19 mouse cellular contexts compared by ENCODE assay signal in genomic region chr14:115270445-115270844, GRCm38 (mm10).
DNase-seq lines count a peak whose midpoint lies in the region; ATAC-seq and TF ChIP-seq lines count a peak whose summit lies in the region.
"Had no signal": no experiment of that assay in that cellular context is flagged by ENCODE, and none has a peak within 500 bp of the region (broad histone marks: within the 10 kb centered on the region; RNA-seq: fewer than 3 reads in every experiment).

No protein-coding gene starts in this region.

- H3K4me3 ChIP-seq in forebrain, embryonic 14.5 days (ENCODE audit: low read depth, low read length): no peak overlapping the region
- no peak overlapping the region for H3K4me3 ChIP-seq in forebrain, embryonic 11.5 days (ENCODE audit: low read depth, low read length)
- no peak overlapping the region for H3K4me3 ChIP-seq in kidney, embryonic 16.5 days (ENCODE audit: low read length)
- H3K4me3 ChIP-seq in midbrain, postnatal 0 days (ENCODE audit: low read depth, low read length): no peak overlapping the region
- no peak overlapping the region for H3K4me3 ChIP-seq in midbrain, embryonic 13.5 days (replicated peaks)
- H3K4me3 ChIP-seq: embryonic facial prominence, embryonic 10.5 days; heart, adult 2 months; heart, embryonic 12.5 days; hindbrain, embryonic 10.5 days; intestine, embryonic 15.5 days had no signal

- DNase-seq in forebrain, embryonic 14.5 days (ENCODE audit: low spot score): peak; percentile 26
- DNase-seq in forebrain, embryonic 11.5 days (ENCODE audit: low spot score): no peak
- DNase-seq in kidney, postnatal 36 days: no peak
- peak; percentile 8 for DNase-seq in midbrain, postnatal 0 days (ENCODE audit: low spot score)
- DNase-seq: adrenal gland, postnatal 14 days; cerebellum, adult 11 months; cerebellum, adult 8-10 months; gastrocnemius, postnatal 14 days; heart, adult 2 months had no signal

- no peak overlapping the region for H3K27ac ChIP-seq in forebrain, embryonic 14.5 days (ENCODE audit: low read depth, low read length)
- H3K27ac ChIP-seq in forebrain, embryonic 11.5 days (ENCODE audit: low read depth, low read length): no peak overlapping the region
- 0 out of 2 replicates have a peak overlapping the region, but pooled peaks have one; percentile 14 for H3K27ac ChIP-seq in kidney, embryonic 16.5 days (ENCODE audit: low read length)
- H3K27ac ChIP-seq in midbrain, postnatal 0 days (ENCODE audit: low read depth, low read length): no peak overlapping the region
- H3K27ac ChIP-seq in midbrain, embryonic 13.5 days: no peak overlapping the region
- H3K27ac ChIP-seq: embryonic facial prominence, embryonic 10.5 days; heart, adult 2 months; hindbrain, embryonic 10.5 days; hindbrain, embryonic 14.5 days; intestine, embryonic 15.5 days had no signal

- no peak for TF ChIP-seq CTCF in midbrain, postnatal 0 days (IDR thresholded peaks at IDR 0.05)

- peak; percentile 69; the same call in 1 of the 2 replicates for ATAC-seq in forebrain, embryonic 14.5 days
- ATAC-seq in forebrain, embryonic 11.5 days (replicated peaks; ENCODE audit: low FRiP score): no peak
- ATAC-seq in kidney, embryonic 16.5 days (ENCODE audit: low FRiP score, low TSS enrichment): no peak
- ATAC-seq in midbrain, postnatal 0 days (ENCODE audit: low FRiP score): no peak
- ATAC-seq in midbrain, embryonic 13.5 days: no peak
- ATAC-seq: activated CD4-positive, CD25-positive, alpha-beta regulatory T cell, adult 4 months; Patski had no signal

- no peaks in the 10 kb centered on the region for H3K27me3 ChIP-seq in forebrain, embryonic 14.5 days (replicated peaks; ENCODE audit: control insufficient read depth, insufficient read depth, low read length)
- no peaks in the 10 kb centered on the region for H3K27me3 ChIP-seq in forebrain, embryonic 11.5 days (ENCODE audit: control insufficient read depth, insufficient read depth, low read length)
- no peaks in the 10 kb centered on the region for H3K27me3 ChIP-seq in kidney, embryonic 16.5 days (ENCODE audit: insufficient read depth, low read length)
- no peaks in the 10 kb centered on the region for H3K27me3 ChIP-seq in midbrain, postnatal 0 days (ENCODE audit: insufficient read depth, low read length)
- no peaks in the 10 kb centered on the region for H3K27me3 ChIP-seq in midbrain, embryonic 13.5 days
- H3K27me3 ChIP-seq: CH12.LX; heart, embryonic 12.5 days; intestine, embryonic 15.5 days; Patski had no signal

- H3K4me2 ChIP-seq in forebrain, embryonic 14.5 days (ENCODE audit: low read length): no peak overlapping the region
- no peak overlapping the region for H3K4me2 ChIP-seq in forebrain, embryonic 11.5 days (ENCODE audit: low read depth, low read length, severe bottlenecking)
- no peak overlapping the region for H3K4me2 ChIP-seq in kidney, embryonic 16.5 days (replicated peaks; ENCODE audit: low read depth, low read length)
- no peak overlapping the region for H3K4me2 ChIP-seq in midbrain, postnatal 0 days (ENCODE audit: low read depth, low read length, poor library complexity, severe bottlenecking)
- H3K4me2 ChIP-seq in midbrain, embryonic 13.5 days (replicated peaks): no peak overlapping the region
- H3K4me2 ChIP-seq: heart, embryonic 12.5 days; hindbrain, embryonic 14.5 days; intestine, embryonic 15.5 days had no signal

- no peaks in the 10 kb centered on the region for H3K36me3 ChIP-seq in forebrain, embryonic 14.5 days (ENCODE audit: control insufficient read depth, insufficient read depth, low read length)
- H3K36me3 ChIP-seq in forebrain, embryonic 11.5 days (ENCODE audit: control insufficient read depth, insufficient read depth, low read length): no peaks in the 10 kb centered on the region
- no peaks in the 10 kb centered on the region for H3K36me3 ChIP-seq in kidney, embryonic 16.5 days (ENCODE audit: insufficient read depth, low read length)
- no peaks in the 10 kb centered on the region for H3K36me3 ChIP-seq in midbrain, postnatal 0 days (ENCODE audit: insufficient read depth, low read length)
- no peaks in the 10 kb centered on the region for H3K36me3 ChIP-seq in midbrain, embryonic 13.5 days
- H3K36me3 ChIP-seq: embryonic facial prominence, embryonic 10.5 days; heart, embryonic 12.5 days; hindbrain, embryonic 10.5 days; intestine, embryonic 15.5 days had no signal

- 74% methylated on average over 6 of the region's 6 CpGs for WGBS in forebrain, embryonic 14.5 days
- 85% methylated on average over 6 of the region's 6 CpGs for WGBS in forebrain, embryonic 11.5 days
- 87% methylated on average over 6 of the region's 6 CpGs for WGBS in kidney, embryonic 16.5 days
- WGBS in midbrain, postnatal 0 days: 87% methylated on average over 6 of the region's 6 CpGs
- WGBS in midbrain, embryonic 13.5 days: 80% methylated on average over 6 of the region's 6 CpGs

- no peaks in the 10 kb centered on the region for H3K4me1 ChIP-seq in forebrain, embryonic 14.5 days (ENCODE audit: control insufficient read depth, insufficient read depth, low read length)
- no peaks in the 10 kb centered on the region for H3K4me1 ChIP-seq in forebrain, embryonic 11.5 days (replicated peaks; ENCODE audit: control insufficient read depth, insufficient read depth, low read length)
- no peaks in the 10 kb centered on the region for H3K4me1 ChIP-seq in kidney, embryonic 16.5 days (ENCODE audit: insufficient read depth, low read length)
- H3K4me1 ChIP-seq in midbrain, postnatal 0 days (ENCODE audit: insufficient read depth, low read length): no peaks in the 10 kb centered on the region
- H3K4me1 ChIP-seq in midbrain, embryonic 13.5 days (replicated peaks): no peaks in the 10 kb centered on the region
- H3K4me1 ChIP-seq: embryonic facial prominence, embryonic 10.5 days; heart, embryonic 12.5 days; hindbrain, embryonic 10.5 days; intestine, embryonic 15.5 days had no signal

- H3K9me3 ChIP-seq in forebrain, embryonic 14.5 days (replicated peaks; ENCODE audit: control insufficient read depth, low read length): no peaks in the 10 kb centered on the region
- H3K9me3 ChIP-seq in forebrain, embryonic 11.5 days (ENCODE audit: control insufficient read depth, low read length): no peaks in the 10 kb centered on the region
- no peaks in the 10 kb centered on the region for H3K9me3 ChIP-seq in kidney, embryonic 16.5 days (ENCODE audit: low read length)
- H3K9me3 ChIP-seq in midbrain, postnatal 0 days (ENCODE audit: low read length): no peaks in the 10 kb centered on the region
- no peaks in the 10 kb centered on the region for H3K9me3 ChIP-seq in midbrain, embryonic 13.5 days
- H3K9me3 ChIP-seq: embryonic facial prominence, embryonic 10.5 days; heart, embryonic 12.5 days; hindbrain, embryonic 10.5 days; intestine, embryonic 15.5 days had no signal

- H3K9ac ChIP-seq in forebrain, embryonic 14.5 days (ENCODE audit: low read length): no peak overlapping the region
- no peak overlapping the region for H3K9ac ChIP-seq in forebrain, embryonic 11.5 days (ENCODE audit: low read length)
- no peak overlapping the region for H3K9ac ChIP-seq in kidney, embryonic 16.5 days (replicated peaks; ENCODE audit: low read length)
- H3K9ac ChIP-seq in midbrain, postnatal 0 days (replicated peaks; ENCODE audit: low read length, poor library complexity, severe bottlenecking): no peak overlapping the region
- no peak overlapping the region for H3K9ac ChIP-seq in midbrain, embryonic 13.5 days (replicated peaks)
- H3K9ac ChIP-seq: heart, embryonic 12.5 days; hindbrain, embryonic 14.5 days; intestine, embryonic 15.5 days had no signal

Comparison
In these comparisons a context has a peak if more than half of its experiments do, and no peak if none do; other contexts are left out.
1. DNase-seq: peak in forebrain, embryonic 14.5 days (single experiment) and midbrain, postnatal 0 days (single experiment); none in forebrain, embryonic 11.5 days (single experiment) and kidney, postnatal 36 days (0 of 2).